In the genomic region with DNA sequence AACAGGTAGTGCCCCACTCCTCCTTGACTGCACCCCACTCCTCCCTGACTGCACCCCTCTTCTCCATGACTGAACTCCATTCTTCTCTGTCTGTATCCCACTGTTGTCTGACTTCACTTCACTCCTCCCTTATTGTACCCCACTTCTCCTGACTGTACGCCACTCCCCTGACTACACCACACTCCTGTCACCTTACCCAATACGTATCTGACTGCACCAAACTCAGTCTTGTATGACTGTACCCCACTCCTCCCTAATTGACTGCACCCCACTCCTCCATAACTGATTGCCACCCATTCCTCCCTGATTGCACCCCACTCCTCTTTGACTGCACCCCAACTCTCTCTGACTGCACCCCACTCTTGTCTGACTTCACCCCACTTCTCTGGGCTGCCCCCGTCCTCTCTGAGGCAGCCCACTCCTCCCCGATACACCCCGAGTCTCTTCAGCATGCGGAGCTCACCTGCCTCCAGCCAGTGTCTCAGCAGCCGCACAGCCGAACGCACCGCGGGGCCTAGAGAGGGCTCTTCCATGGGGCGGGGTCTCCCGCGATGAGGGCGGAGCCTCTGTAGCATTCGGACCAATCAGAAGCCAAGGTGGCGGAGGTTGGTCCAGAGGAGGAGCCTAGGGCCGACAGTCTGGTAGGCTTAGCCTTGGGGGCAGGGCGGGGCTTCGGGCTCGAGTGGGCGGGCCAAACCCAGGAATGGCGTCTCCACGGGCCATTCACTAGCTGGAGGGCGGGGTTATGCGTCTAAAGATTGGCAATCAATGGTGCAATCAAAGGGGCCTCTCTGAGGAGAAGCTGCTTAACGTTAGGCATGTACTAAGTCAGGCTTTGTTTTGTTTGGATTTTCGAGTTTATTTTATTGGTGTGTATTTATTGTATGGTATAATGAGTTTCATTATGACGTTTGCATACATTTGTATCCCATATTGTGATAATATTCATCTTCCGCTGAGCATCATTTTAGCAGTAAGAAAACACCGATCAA, we compare ENCODE assay signal across 7 mouse cellular contexts. TPM values are rescaled to one million over a fixed set of nuclear protein-coding genes. Genes with fewer than 3 reads are reported as not detected.
DNase-seq lines count a peak whose midpoint lies in the region; ATAC-seq lines count a peak whose summit lies in the region.

A gene (minus strand): TSS at position 553 of the 992 bp plus-strand sequence.

- peak within 1 kb of the TSS; percentile 67 for H3K4me2 ChIP-seq in intestine, embryonic 16.5 days (ENCODE audit: low read depth, low read length)
- peak within 1 kb of the TSS; percentile 46 for H3K4me2 ChIP-seq in midbrain, embryonic 11.5 days

- 9% methylated on average over 31 of the region's 31 CpGs for WGBS in intestine, embryonic 16.5 days
- WGBS in midbrain, embryonic 11.5 days = 10% methylated on average over 31 of the region's 31 CpGs

- ATAC-seq in intestine, embryonic 16.5 days = peak; percentile 97
- ATAC-seq in midbrain, embryonic 11.5 days (ENCODE audit: low FRiP score) = peak; percentile 97

- H3K27ac ChIP-seq in intestine, embryonic 16.5 days (ENCODE audit: low read length) = no peak within 1 kb of the TSS
- H3K27ac ChIP-seq in midbrain, embryonic 11.5 days (ENCODE audit: low read depth, low read length) = no peak within 1 kb of the TSS

- intact Hi-C loops in left cerebral cortex, postnatal 36 days (cut with DNase I) = no loop called here

- no peaks in the 10 kb centered on the region for H3K9me3 ChIP-seq in intestine, embryonic 16.5 days (ENCODE audit: control insufficient read depth, low read length)
- H3K9me3 ChIP-seq in midbrain, embryonic 11.5 days (ENCODE audit: control insufficient read depth, low read length) = no peaks in the 10 kb centered on the region

- DNase-seq in adrenal gland, adult 8-10 months = peak; percentile 98
- peak; percentile 99 for DNase-seq in embryo, embryonic 9.5 days (ENCODE audit: extremely low spot score)
- DNase-seq in gastrocnemius, postnatal 4 days (ENCODE audit: low spot score in 2 of 2) = peak; percentile 84 to 92
- DNase-seq in left cerebral cortex, postnatal 36 days (ENCODE audit: low spot score in 2 of 2) = peak; percentile 91 to 92
- peak; percentile 100 for DNase-seq in midbrain, embryonic 11.5 days (ENCODE audit: low spot score, missing footprints)
- DNase-seq in skeletal muscle tissue, adult 2 months (ENCODE audit: low read depth, low spot score) = peak; percentile 95

- H3K27me3 ChIP-seq in intestine, embryonic 16.5 days (replicated peaks; ENCODE audit: control insufficient read depth, insufficient read depth, low read length) = no peaks in the 10 kb centered on the region
- no peaks in the 10 kb centered on the region for H3K27me3 ChIP-seq in midbrain, embryonic 11.5 days (ENCODE audit: control insufficient read depth, insufficient read depth, low read length)

- H3K4me1 ChIP-seq in intestine, embryonic 16.5 days (ENCODE audit: control insufficient read depth, insufficient read depth, low read length) = no peaks in the 10 kb centered on the region
- peaks cover 5% of the 10 kb centered on the region; the same call in 1 of the 2 replicates for H3K4me1 ChIP-seq in midbrain, embryonic 11.5 days (ENCODE audit: control insufficient read depth, insufficient read depth, low read length)

- H3K36me3 ChIP-seq in intestine, embryonic 16.5 days (ENCODE audit: control insufficient read depth, insufficient read depth, low read length) = no peaks in the 10 kb centered on the region
- H3K36me3 ChIP-seq in midbrain, embryonic 11.5 days (ENCODE audit: control insufficient read depth, insufficient read depth, low read length) = no peaks in the 10 kb centered on the region

- peak within 1 kb of the TSS; percentile 42 for H3K9ac ChIP-seq in intestine, embryonic 16.5 days (ENCODE audit: low read depth, low read length)
- H3K9ac ChIP-seq in midbrain, embryonic 11.5 days (ENCODE audit: low read length) = peak within 1 kb of the TSS; percentile 56; the same call in 1 of the 2 replicates

- peak within 1 kb of the TSS; percentile 47 for H3K4me3 ChIP-seq in intestine, embryonic 16.5 days (ENCODE audit: low read length)
- H3K4me3 ChIP-seq in midbrain, embryonic 11.5 days (ENCODE audit: low read depth, low read length) = peak within 1 kb of the TSS; percentile 31

RNA-seq across cellular contexts. Expression of the gene that starts here (rescaled TPM):
- 10 to 100 TPM in 2 of 4 experiments, 1 to 10 TPM in 2; 9.4 to 16.6 (median 12.9) TPM for total RNA-seq in adrenal gland, adult 8-10 months (2022)
- total RNA-seq in gastrocnemius, postnatal 4 days (2021) = 1 to 10 TPM; 1.9 to 2.0 TPM
- 3.6 and 4.0 TPM in 2 replicates for polyA plus RNA-seq in intestine, embryonic 16.5 days (2015; fragmentation: Nextera tagmentation; extraction: Ambion mirVana)
- 100 to 1,000 TPM in 1 of 2 experiments, 10 to 100 TPM in 1; 97.9 to 136 TPM for total RNA-seq in left cerebral cortex, postnatal 36 days (2021)
- 6.6 and 7.0 TPM in 2 replicates for polyA plus RNA-seq in midbrain, embryonic 11.5 days (2014; fragmentation: Nextera tagmentation; extraction: Ambion mirVana)

Comparison
In these comparisons a context has a peak if more than half of its experiments do, and no peak if none do; other contexts are left out.
1. RNA of the gene that starts here (total RNA-seq): 97.9 to 136 TPM in left cerebral cortex, postnatal 36 days; 9.4 to 16.6 TPM in adrenal gland, adult 8-10 months and 1.9 to 2.0 TPM in gastrocnemius, postnatal 4 days; every median in the first group is over 4 times any median in the second.
2. Peak in every context shown above with its lines, with median percentiles within 50 percentile points of each other: DNase-seq.